Mouse (Mus musculus) inflammation-experienced regulatory T-cells, adult 6 months (primary cell): ENCODE results near the gene Ccdc77. TPM values are rescaled to one million over a fixed set of nuclear protein-coding genes. Genes with fewer than 3 reads are reported as not detected.
A peak's percentile ranks its signal among the peaks of the same experiment; 100 is the strongest.

ENCODE experiments used
- ATAC-seq: one replicate; pipeline ENCODE4 v1.8.0; 2017
- polyA plus RNA-seq, 3 experiments: library from polyadenylated mRNA; unstranded; fragments of 100-300 nt; shearing (Covaris generic); gene quantifications; one replicate each; pipeline ENCODE4 v1.2.1; 2017

Ccdc77 gene
- 10 to 100 TPM in 2 of 3 experiments, 1 to 10 TPM in 1; 9.6 to 11.5 (median 10.6) TPM for polyA plus RNA-seq

- ATAC-seq: peak; percentile 92
Observed at GRCm38 (mm10) chr6:120363688-120364522, at the start of gene Ccdc77, which contains the start of gene Kdm5a. Gene Ccdc77, minus strand, starts transcription at chr6:120364374. Gene Kdm5a, plus strand, starts transcription at chr6:120364124.

- no peak for ATAC-seq
Observed at GRCm38 (mm10) chr6:120403936-120404335, 39.8 kb upstream of the Ccdc77 start.

GRCm38 (mm10) chr6:120395622-120396345 is 31.6 kb upstream of the Ccdc77 start:
- no peak for ATAC-seq

DNA sequence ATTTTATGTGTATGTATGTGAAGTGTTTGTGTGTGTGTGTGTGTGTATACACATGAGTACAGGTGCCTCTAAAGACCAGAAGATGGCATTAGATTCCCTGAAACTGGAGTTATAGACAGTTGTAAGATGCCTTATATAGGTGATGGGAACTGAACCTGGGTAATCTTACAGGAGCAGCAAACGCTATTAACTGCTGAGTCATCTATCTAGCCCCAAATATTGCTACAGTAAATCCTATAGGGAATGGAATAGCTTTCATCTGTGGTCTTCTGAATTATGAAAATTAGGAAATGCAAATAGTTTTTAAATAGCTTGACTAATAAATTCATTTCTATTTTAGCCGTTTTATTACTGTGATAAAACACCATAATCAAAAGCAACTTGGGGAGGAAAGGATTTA is 28.6 kb upstream of the Ccdc77 start:
- ATAC-seq: no peak

- ATAC-seq: no peak
Observed at GRCm38 (mm10) chr6:120390054-120390453, 25.9 kb upstream of the Ccdc77 start.

GRCm38 (mm10) chr6:120376736-120377135 is 12.6 kb upstream of the Ccdc77 start:
- no peak for ATAC-seq

DNA sequence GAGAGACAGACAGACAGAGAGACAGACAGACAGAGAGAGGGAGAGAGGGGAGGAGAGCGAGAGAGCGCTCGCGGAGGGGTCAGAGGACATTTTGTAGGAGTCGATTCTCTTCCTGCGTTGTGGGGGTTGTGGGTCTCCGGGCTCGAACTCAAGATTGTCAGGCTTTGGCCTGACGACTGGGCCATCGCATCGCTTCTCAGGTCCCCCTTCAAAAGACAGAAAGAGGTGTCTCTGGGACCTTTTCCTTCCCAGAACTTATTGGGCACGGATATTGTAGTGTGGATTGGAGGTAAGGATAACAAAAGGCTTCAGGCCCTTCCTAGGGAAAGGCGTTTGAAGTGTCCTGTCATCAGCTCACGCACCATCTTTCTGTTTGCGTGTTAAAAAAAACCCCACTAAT is 877 bp upstream of the Ccdc77 start:
- ATAC-seq: no peak

GRCm38 (mm10) chr6:120364523-120364905 is 340 bp upstream of the Ccdc77 start:
- no peak for ATAC-seq

GRCm38 (mm10) chr6:120362774-120363687 is 1.1 kb downstream of the Ccdc77 start:
- no peak for ATAC-seq

- no peak for ATAC-seq
Observed at GRCm38 (mm10) chr6:120362124-120362523, 2.0 kb downstream of the Ccdc77 start.

DNA sequence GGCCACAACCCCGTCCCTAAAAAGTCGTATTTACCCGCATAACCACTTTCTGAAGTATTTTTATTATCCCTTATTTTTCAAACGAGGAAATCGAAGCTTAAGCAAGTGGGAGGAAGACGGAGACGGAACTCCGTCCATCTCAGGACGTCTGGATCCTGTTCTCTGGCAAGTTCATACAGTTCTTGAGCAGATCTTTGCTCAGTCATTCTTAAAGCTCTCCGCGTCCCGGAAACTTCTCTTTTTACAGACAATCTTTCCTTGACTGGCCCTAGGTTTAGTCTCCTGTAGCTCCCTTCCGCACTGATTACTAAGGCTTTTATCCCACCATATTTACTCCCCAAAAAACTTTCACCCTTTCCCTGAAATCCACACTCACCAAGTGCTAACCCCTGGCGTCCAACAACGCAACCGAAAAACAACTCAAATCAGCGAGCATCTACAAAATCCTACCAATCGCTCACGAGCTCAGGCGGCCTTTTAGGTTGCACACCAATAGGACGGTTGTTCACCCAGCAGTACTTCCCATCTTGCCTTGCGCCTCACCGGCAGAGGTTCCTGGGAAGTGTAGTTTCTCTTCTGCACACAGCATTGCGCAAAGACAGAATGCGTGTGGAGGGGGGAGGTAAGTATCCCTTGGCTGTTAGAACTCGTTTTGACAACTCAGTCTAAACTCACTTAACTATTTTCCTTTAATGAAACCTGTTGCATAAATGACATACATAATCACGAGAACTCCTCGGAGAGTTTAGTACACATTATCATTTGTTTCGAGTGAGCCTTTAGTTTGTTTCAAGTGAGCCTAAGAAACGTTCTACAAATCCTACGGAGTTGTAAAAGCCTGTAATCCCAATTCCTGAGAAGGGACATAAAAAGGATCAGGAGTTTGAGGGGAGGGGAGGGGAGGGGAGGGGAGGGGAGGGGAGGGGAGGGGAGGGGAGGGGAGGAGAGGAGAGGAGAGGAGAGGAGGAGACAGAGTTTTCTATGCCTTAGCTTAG is 6.9 kb downstream of the Ccdc77 start:
- peak; percentile 100 for ATAC-seq

DNA sequence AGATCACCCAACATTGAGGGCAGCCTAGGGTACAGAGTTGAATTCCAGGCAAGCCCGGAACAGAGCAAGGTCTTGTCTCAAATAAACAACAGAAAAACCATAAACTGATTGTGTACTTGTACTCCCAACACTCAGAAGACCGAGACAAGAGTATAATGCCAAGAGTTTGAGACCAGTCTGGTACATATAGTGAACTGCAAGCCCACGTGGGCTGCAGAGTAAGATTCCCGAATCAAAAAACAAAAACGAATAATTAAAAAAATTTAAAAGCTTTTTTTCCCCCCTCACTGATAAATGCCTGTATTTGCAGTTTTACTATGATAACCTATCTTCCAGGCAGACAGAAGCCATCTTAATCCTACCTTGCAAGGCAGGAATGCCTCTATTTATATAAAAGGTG is 7.7 kb downstream of the Ccdc77 start:
- ATAC-seq: no peak

DNA sequence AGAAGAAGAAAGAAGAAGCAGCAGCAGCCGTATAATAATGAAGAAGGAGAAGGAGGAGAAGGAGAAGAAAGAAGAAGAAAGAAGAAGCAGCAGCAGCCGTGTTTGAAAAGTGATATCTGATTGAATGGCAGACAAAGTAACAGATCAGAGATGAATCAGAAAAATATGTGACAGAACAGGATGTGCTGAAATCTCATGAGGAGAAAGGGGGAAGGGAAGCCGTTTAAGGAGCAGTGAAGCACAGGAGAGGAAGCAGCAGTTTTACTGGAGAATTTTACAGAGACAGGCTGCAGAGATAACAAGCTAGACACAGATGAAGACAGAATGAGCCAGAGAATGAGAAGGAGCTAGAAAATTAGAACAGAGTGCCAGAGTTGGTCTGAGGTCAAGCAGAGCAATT is 15.2 kb downstream of the Ccdc77 start:
- ATAC-seq: no peak

DNA sequence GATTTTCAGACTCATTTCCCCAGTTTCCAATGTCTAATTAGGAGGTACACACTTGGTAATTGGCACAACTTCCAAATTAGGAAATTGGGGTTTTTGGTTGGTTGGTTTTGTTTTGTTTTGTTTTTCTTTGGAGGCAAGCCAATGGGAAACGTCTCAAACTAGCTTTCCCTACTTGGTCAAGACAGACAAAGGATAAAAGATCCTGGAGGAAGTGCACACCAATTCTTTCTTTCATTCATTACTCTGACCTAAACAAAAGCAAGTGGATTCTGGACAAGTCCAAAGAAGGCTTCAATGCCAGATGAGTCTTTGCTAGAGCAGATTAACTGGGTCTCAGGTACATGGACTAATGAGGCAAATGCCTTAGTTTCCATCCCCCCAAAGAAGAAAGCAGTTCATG is 20.2 kb downstream of the Ccdc77 start:
- no peak for ATAC-seq

DNA sequence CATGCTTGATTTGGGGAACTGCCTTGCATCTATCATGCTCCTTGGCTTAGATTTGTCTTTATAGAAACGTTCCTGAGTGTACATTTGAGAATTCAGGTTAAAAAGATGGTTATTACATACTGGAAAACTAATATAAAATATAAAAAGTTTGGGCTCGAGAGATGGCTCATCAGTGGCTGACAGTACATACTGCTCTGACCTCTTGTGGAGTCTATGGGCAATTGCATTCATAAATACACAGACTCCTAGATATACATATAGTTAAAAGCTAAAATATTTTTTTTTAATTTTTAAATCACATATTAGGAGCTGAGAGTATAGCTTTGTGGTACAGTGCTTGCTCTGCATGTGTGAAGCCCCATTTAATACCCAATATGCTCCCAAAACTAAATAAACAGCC is 31.8 kb downstream of the Ccdc77 start:
- ATAC-seq: no peak

DNA sequence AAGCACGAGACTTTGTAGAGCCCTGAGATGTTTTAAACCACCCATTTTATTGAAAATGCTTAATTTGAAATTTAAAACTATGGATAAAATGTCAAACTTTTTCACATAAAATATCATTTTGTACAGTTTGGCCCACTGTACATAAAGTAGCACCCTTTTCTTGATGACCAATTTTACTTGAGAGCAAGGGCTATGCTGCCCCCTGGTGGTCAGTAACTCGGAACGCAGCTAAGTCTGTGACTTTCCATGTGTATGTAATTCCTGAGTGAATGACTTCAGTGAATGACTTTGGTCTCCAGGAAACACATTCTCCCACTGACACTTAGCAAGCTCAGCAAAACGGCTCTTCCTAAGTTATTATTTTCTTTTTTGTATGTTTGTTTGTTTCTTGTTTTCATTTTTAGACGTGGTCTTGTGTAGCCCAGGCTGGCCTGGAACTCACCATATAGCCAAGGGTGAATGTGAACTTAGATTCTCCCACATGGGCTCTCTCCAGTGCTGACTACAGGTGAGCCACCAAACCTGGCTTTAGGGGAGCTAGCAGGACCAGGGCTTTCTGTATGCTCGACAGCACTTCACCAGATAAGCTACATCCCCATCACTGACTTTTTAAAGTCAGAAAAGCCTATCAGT is 39.8 kb downstream of the Ccdc77 start:
- peak; percentile 58 for ATAC-seq

- ATAC-seq: no peak
Observed at GRCm38 (mm10) chr6:120320369-120320768, 43.8 kb downstream of the Ccdc77 start.

DNA sequence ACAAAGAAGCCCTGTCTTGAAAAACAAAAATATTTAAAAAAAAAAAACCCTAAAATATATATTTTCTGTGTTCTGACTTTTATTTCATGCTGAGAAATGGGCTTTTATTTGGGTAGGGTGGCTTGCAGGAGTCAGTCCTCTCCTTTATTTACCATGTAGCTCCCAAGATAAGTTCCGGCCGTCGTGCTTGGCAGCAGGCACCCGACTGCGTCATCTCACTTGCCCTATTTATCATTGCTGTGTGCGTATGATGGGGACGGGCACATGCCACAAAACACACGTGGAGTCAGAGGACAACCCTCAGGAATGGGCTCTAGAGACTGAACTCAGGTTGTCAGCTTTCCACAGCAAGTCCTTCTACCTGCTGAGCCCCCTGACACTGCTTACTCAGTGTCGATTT is 45.0 kb downstream of the Ccdc77 start:
- ATAC-seq: no peak

GRCm38 (mm10) chr6:120318303-120318940 is 45.8 kb downstream of the Ccdc77 start:
- no peak for ATAC-seq

DNA sequence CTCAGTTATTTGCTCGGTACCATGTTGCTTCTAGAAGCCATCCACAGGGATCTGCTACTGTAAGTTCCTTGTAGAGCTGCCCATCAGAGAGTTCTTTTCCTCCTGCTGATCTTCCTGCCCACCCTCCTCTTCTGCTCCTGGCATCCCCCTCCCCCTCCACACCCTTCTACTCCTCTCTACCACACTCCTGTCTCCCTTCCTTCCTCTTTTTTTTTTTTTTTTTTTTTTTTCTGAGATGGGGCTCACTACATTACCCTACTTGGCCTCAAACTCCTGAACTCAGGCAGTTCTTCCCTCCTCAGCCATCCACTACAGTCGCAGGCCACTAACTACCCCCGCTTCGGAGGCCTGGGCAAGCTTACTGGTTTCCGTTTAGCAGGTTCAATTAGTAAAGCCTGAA is 51.7 kb downstream of the Ccdc77 start:
- no peak for ATAC-seq
